Mouse (Mus musculus): ENCODE measurements around the gene Crispld2.

Crispld2 gene

DNA sequence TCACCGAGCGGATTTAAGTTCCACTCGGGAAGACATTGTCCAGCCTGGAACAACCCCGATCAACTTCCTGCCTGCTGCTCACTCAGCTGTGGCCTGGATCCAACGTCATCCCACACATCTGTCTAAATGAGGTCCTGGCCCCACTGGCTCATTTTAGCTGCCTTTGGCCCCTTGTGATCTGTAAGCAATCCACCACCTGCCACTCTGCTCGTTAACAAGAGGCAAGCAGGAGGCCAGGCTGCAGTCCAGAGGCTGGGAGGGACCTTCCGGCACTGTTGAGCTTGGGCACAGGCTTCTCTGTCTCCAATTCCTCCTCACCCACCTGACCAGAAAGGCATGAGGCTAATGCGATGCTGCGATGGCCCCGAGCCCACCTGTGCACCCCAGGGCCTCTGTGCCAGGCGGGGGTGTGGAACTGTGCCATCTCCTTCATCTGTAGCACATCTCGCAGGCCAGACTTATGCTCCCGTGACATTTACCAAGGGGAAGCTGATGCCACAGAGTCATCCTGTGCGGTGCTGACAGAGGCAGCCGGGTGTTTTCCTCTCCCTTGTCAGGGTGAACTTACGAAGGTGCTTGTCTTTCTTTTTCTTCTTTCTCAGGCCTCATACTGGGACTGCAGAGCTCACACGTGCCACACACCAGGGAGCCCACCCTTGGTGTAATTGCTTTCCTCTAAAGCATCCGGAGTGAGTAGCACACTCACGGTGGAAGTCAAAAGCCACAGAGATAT lies 75.9 kb downstream of the Crispld2 start:
- DNase-seq (ENCODE audit: low read depth, low spot score), result no peak

DNA sequence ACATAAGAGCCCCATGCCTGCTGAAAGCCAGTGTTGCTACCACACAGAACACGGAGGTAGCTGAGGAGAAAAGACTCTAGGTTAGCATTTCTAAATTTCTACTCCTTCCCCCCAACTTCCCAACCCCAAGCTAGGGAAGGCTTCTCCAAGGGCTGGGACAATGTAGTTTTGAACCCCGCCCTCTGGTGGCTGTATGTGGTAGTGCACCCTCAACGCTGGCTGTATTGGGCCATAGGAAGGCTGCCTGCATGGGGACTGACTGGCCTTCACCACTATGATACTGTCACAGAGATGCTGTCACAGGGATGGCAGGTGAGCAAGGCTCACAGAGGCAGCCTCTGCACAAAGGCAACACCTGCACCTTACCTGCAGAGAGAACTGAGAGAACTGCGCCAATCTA lies 79.4 kb downstream of the Crispld2 start:
- DNase-seq (ENCODE audit: low read depth, low spot score), result peak; percentile 68

DNA sequence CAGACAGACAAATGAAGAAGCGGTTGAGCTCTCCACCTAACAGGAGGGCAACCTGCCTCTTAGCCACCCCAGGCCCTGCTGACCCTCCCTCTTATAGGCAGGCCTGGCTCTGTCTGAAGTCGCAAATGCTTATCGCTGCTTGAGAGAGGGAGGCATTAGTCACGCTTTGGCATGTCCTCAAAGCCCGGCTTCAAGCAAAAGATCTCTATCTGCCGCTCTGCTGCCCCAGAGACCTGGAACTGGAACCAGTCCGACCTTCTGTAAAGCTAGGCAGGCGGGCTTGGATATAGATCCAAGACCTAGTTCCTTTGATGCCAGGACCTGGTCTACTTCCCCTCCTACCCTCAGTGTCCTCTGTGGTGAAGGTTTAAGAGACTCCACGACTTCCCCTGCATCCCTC lies 80.0 kb downstream of the Crispld2 start:
- DNase-seq (ENCODE audit: low read depth, low spot score), result no peak

DNA sequence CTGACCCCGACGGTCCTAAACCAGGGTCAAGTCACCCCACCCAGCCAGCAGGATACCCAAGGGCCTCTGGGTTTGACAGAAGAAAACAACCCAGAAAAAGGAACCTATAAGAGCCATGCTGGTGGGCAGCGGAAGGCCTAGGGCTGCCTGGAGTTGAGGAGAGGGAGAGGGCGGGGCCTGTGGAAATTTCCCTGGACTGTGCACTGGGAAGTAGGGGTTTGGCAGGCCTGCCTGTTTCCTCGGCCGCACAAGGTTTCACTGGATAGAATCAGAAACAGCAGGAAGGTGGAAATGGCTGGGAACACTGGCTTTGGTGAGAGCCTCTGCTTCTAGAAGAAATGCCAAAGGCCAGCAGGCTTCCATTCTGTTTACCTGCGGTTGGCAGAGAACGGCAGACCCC lies 80.6 kb downstream of the Crispld2 start:
- DNase-seq (ENCODE audit: low read depth, low spot score), result no peak

DNA sequence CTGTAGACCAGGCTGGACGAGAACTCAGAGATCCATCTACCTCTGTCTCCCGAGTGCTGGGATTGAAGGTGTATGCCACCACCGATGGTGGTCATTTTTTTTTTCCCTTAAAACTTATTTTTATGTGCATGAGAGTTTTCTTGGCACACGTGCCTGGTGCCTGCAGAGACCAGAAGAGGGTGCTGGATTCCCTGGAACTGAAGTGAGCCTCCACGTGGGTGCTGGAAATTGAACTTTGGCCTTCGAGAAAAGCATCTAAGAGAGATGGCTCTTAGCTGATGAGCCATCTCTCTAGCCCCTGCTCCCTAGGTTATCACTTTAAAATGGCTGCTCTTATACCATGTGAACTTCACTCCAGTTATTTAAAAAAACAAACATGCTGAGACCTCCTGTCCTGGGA lies 82.3 kb downstream of the Crispld2 start:
- no peak for DNase-seq (ENCODE audit: low read depth, low spot score)

DNA sequence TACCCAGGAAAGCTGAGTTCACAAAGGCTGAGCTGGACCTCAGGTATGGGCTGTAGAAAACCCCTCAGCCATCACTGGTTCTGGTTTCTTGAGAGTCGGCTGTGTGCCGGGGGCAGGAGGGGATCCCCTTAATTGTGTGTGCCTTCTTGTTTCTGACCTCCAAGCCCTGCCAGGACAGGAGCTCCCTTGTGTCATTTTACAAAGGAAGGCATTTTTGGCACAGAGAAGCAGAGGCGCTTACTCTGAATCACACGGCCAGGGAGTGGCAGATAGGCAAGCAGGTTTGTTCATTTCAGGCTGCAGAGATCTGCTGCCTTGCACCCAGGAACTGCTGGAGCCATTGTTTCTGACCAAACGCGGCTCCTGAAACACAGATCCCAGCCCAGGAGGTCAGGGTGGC lies 83.1 kb downstream of the Crispld2 start:
- no peak for DNase-seq (ENCODE audit: low read depth, low spot score)

DNA sequence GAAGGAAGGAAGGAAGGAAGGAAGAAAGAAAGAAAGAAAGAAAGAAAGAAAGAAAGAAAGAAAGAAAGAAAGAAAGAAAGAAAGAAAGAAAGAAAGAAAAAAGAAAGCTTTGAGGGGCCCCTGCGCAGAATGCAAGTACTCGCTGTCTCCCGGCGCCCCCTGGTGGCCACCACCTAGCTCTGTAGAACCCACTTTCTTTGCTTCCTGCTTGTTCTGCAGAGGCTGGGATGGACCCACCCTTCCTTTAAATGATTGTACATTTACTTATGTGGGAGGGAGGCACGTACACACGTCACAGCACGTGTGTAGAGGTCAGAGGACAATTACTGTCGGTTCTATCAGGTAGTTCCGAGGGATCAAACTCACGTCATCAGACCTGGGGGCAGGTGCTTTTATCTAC lies 85.8 kb downstream of the Crispld2 start:
- peak; percentile 49 for DNase-seq (ENCODE audit: low read depth, low spot score)

DNA sequence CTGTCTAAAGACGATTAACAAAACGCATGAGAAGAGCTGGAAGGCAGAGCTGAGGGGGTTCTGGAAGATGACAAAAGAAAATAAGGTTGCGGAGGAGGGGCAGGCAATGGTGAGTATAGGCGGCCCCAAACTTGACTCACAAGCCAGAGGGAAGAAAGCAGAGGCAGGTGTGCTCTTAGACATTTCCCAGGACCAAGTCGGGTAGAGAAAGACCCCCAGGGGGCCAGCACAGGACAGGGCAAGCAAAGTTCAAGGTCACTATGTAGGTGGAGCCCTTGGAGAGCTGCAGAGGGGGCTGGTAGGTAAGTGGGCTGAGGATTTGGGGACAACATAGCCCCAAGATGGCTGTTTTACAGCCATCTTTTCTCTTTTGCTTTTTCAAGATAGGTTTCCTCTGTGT lies 87.1 kb downstream of the Crispld2 start:
- no peak for DNase-seq (ENCODE audit: low read depth, low spot score)

DNA sequence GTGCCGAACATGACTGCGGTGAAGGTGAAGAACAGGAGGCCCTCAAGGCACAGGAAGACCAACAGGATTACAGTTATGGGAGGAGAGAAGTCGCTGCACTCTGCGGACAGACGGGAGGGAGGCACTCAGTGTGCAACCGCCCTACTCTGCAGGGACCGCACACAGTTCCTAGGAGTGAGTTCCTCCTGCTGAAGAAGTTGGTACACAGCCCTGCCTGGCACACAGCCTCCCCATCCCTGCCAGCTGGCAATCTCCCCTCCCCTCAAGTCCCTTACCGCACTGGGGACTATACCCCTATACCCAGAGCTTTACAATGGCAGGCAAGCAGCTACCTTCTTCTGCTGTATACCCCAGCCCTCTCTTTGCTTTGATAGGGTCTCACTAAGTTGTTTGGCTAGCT lies 91.0 kb downstream of the Crispld2 start:
- DNase-seq (ENCODE audit: low read depth, low spot score), result no peak

DNA sequence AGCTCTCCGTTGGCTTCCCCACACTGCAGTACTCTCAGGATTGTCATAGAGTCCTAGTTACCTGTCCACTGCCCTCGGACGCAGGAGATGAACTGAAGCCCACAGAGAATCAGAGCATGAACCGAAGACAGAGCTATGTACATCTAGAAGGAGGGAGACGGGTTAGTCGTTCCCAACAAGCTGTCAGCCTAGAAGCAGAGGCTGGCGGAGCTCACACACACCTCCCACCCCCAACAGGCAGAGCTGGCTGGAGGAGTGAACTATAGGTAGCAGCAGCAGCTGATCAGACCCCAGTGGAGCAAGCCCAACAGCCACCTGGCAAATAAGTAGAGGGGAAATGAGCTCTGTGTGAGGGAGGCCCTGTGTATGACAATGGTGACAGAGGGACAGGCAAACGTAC lies 92.5 kb downstream of the Crispld2 start:
- no peak for DNase-seq (ENCODE audit: low read depth, low spot score)

DNA sequence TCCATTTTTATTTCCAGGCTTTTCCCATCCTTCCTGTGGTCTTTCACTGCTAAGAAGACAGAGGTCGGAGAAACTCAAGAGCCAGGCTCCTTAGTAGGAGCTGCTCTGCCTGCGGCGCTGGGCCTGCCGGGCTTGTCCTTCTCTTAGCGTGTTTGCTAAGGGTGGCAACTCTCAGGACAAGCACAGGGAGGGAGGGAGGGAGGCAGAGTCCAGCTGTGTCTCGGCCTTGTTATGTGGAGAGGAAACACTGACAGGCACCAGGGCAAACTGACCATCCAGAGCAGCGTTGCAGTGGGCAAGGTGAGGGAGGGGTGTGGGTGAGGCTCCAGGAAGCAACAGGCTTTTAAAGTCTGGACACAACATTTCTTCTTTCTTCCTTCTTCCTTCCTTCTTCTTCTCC lies 97.3 kb downstream of the Crispld2 start:
- DNase-seq (ENCODE audit: low read depth, low spot score), result no peak

DNA sequence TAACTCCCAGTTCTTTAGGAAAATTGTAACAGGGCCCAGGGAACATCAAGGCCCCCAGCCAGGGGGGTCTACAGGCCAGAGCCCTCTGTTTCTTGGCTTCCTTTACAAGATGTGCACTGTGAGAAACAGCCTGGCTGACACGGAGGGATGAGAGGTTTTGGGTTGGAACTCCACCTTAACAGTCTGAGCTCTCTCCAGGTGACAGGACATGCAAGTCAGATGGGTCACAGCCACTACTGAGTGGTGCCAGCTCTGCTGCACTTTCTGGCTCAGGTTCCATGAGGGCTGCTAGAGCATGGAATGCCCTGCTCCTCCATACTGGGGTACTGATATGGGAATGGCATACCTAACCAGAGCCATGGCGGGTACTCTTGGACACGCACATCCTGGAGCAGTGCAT lies 98.8 kb downstream of the Crispld2 start:
- no peak for DNase-seq (ENCODE audit: low read depth, low spot score)

DNA sequence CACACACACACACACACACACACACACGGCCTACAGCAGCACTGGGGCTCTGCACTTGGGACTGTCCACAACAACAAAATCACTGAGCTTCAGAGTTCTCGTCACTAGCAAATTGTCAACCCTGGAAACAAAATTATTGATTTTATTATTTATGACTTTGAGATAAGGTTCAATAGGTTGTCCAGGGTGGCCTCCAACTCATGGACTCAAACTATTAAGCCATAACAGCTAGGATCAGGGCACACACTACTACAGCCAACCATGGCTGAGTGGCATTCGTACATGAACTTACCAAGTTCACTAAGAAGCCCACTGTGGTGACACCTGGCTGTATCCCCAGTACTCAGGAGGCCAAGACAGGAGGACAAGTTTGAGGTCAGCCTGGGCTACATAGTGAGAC lies 100.9 kb downstream of the Crispld2 start:
- no peak for DNase-seq (ENCODE audit: low read depth, low spot score)

DNA sequence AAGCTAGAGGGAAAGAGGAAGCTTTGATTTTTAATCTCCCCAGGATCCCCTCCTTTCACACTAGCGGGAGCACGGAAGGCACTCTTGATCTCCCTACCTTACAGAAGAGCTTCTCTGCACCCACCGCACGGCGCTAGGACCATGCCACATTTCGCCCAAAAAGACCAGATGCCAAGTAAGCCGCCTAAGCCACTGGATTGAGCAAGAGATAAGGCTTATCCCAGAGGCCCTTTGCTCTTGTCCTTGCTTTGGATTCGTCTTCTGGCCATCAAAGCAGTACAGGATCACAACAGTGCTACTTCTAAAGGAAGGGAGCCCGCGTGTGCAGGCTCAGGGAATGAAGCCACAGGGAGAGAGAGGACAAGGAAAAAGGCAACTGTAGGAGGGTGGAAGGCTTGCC lies 102.6 kb downstream of the Crispld2 start:
- DNase-seq (ENCODE audit: low read depth, low spot score), result peak; percentile 73

DNA sequence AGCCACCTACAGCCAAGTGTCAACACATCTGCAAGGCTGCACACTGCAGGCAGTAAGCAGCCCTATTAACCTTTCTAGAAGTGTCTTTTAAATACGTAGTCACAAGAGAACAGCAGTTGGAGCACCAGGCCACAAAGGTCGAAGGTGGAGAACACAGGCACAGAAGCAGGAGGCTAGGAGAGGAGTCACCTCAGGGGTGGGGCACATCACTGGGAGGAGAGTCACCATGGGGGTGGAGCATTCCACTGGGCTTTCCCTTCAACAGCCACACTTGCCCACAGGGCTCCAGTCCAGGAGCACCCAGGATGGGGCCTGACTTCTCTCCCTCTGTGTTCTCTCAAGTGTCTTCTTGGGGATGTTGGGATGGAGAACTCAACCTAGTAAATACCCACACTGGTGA lies 104.2 kb downstream of the Crispld2 start:
- DNase-seq (ENCODE audit: low read depth, low spot score), result no peak

DNA sequence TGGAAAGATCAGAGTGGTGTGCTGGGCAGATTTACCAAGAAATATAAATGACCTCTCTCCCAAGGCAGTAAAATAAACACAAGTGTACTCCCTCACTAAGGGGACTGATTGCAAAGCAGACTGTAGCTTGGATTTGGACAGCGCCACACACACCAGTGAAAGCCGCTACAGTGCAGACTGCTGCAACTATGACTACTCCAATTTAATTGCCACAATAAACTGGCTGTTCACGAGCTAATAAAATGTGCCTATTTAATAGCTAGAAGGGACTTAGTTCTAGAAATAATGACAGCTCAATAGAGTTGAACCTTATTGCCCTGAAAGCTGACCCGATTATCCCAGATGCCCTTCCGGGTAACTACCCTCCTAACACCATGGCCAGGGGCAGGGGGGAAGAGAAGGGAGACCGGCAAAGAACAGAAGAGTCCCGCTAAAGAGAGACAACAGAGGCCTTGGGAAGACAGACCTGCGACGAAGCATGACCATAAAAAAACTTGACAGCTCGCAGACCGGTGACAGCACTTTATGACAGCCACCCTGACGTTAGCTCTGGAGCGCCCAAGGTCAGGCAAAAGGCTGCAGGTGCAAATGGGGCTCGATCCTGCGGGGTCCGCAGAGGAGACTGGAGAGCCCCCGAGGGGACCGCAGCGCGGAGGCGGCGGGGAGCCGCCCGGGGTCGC lies 108.3 kb downstream of the Crispld2 start:
- no peak for DNase-seq (ENCODE audit: low read depth, low spot score)

DNA sequence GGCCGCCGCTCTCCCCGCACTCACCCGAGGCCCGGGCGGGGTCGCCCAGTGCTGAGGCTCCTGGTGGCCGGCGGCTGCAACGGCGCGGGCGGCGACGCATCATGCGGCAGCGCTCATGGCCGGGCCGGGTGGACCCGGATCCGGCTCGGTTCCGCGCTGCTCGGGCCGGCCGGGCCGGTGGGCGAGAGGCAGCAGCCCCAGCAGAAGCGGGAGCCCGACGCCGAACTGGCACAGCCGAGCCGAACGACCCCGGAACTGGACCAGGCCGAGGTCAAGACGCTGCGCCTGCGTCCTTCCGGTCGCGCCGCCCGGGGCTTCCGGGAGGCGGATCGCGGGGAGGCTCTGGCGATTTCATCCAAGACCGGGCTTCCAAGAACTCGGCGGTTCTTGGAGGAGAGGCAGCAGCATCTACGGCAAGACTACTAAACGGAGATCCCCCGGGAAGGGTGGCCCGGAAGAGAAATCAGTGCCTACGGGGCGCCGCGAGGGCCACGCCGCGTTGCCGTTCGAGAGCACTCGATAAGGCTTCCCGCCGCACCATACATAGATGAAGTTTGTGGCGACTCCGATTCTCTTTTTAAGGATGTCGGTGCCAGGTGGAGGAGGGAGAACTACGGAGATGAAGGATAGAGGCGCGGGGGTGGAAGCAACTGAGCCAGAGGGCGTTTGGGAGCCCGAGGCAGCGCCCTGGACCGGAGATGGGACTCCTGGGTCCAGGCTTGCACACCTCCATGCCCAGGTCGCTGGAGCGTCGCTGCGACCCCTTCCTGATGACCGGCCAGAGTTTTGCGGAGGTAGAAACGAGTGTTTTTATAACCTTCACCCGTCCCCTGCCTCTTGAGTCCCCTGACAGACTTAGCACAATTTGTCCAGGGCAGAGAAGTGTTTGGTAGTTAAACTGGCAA lies 109.1 kb downstream of the Crispld2 start, which contains the start of gene Zdhhc7:
Zdhhc7 (minus strand) TSS at position 415 of the 905 bp plus-strand sequence.
- peak; percentile 63 for DNase-seq (ENCODE audit: low read depth, low spot score)

Measured in retina, postnatal 7 days (tissue).